Mouse (Mus musculus): Measurements from ENCODE around the gene Abca9. TPM values are rescaled to one million over a fixed set of nuclear protein-coding genes. Genes with fewer than 3 reads are reported as not detected.

Abca9 gene
- 3.1 and 3.5 TPM in 2 replicates for polyA plus RNA-seq (2015; fragmentation: Nextera tagmentation; extraction: Ambion mirVana)

DNA sequence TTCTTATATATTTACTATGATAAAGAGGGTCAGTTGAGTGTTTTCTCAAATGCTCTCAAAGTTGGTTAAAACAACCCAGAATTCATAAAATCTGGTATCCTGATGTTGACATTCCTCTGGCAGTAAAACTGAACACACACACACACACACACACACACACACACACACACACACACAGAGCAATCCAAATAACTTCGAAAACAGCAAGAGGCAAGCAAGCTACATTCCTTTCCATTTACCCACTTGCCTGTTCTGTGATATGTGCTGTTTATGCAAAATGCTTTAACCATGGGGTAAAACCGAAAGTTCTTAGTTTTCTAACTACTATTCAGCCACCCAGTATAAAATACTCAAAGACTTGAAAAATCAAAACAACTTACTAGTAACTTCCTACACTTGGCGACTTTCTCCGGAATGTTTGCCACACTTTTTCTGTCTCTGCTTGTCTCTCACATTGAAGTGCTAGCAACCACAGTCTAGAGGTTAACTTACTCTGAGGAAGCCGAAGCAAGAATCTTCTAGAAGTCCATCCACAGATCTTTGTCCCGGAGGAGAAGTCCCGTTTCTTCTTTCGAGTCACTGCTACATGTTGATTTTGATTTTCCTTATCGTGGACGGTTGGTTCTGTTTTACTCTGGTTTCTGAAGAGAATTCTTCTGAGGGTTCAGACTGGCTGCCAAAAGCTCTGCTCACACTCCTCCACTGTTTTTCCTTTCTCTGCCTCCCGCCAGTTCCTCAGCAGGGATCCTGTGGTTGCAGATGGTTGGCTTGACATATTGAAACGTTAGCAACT is at the start of gene Abca9:
Gene Abca9 (minus strand): TSS at position 738 of the 793 bp plus-strand sequence.
- H3K4me1 ChIP-seq (replicated peaks): no peaks in the 10 kb centered on the region
- H3K4me3 ChIP-seq: no peak within 1 kb of the TSS
- no peaks in the 10 kb centered on the region for H3K36me3 ChIP-seq
- no peaks in the 10 kb centered on the region for H3K9me3 ChIP-seq
- H3K4me2 ChIP-seq: no peak within 1 kb of the TSS
- no peaks in the 10 kb centered on the region for H3K27me3 ChIP-seq
- ATAC-seq (ENCODE audit: low FRiP score): no peak
- 53% methylated on average over 12 of the region's 12 CpGs for WGBS
- no peak within 1 kb of the TSS for H3K27ac ChIP-seq
- H3K9ac ChIP-seq: no peak within 1 kb of the TSS

- no peak overlapping the region for H3K4me3 ChIP-seq
These were observed 49.1 kb upstream of the Abca9 start for GRCm38 (mm10) chr11:110217118-110217517.

GRCm38 (mm10) chr11:110203930-110204329 is 35.9 kb upstream of the Abca9 start:
- Histone ChIP-seq H3K9ac (no peak overlapping the region), H3K27me3 (no peaks in the 10 kb centered on the region), H3K4me3 (no peak overlapping the region), H3K4me2 (no peak overlapping the region), H3K4me1 (replicated peaks) (no peaks in the 10 kb centered on the region), H3K27ac (no peak overlapping the region), H3K9me3 (no peaks in the 10 kb centered on the region), H3K36me3 (no peaks in the 10 kb centered on the region)
- no peak for ATAC-seq (ENCODE audit: low FRiP score)
- 89% methylated on average over 5 of the region's 5 CpGs for WGBS

More at GRCm38 (mm10) chr11:110217118-110217517, 49.1 kb upstream of the Abca9 start:
- no peak overlapping the region for H3K9ac ChIP-seq
- H3K27me3 ChIP-seq: no peaks in the 10 kb centered on the region
- H3K4me1 ChIP-seq (replicated peaks): no peaks in the 10 kb centered on the region
- H3K36me3 ChIP-seq: no peaks in the 10 kb centered on the region
- no peaks in the 10 kb centered on the region for H3K9me3 ChIP-seq
- no peak overlapping the region for H3K4me2 ChIP-seq
- no peak for ATAC-seq (ENCODE audit: low FRiP score)
- no peak overlapping the region for H3K27ac ChIP-seq

- H3K9ac ChIP-seq: no peak overlapping the region
- no peaks in the 10 kb centered on the region for H3K27me3 ChIP-seq
- WGBS: 91% methylated on average over 3 of the region's 3 CpGs
- H3K27ac ChIP-seq: no peak overlapping the region
- H3K4me3 ChIP-seq: no peak overlapping the region
- ATAC-seq (ENCODE audit: low FRiP score): no peak
- H3K36me3 ChIP-seq: no peaks in the 10 kb centered on the region
- no peaks in the 10 kb centered on the region for H3K4me1 ChIP-seq (replicated peaks)
- H3K4me2 ChIP-seq: no peak overlapping the region
- H3K9me3 ChIP-seq: no peaks in the 10 kb centered on the region
These were observed 30.9 kb upstream of the Abca9 start for GRCm38 (mm10) chr11:110198882-110199281.

DNA sequence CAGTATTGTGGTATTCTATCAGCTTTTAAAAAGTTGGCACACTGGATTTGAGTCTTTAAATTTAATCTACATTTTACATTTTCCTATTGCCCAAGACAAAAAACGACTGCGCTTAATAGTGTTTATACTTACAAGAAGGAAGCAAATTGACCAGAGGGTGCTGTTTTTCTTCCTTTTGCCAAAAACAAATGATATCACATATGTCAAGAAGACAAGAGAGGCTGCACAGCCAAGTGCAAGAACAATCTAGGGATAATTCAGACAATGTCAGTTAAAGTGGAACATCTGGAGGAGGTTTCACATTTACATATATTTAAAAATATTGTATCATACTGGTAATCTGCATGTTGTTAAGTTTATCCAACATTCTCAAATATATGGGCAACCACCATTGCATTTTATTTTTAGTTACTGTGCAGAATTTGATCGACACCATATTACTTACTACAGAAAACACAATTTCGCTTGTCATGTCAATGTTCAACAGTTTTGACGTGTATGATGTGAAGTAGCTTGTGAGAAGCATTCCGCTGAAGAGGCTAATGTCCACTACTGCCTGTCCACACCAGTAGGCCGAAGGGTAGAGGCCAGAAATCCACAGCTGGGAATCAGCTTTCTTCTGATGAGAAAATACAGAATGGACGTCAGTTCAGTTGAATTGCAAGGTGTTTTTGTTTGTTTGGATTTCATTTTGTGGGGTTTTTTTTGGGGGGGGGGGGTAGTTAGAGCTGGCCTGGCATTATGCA is 28.7 kb upstream of the Abca9 start:
- H3K9me3 ChIP-seq: no peaks in the 10 kb centered on the region
- no peak overlapping the region for H3K4me3 ChIP-seq
- 92% methylated on average over 8 of the region's 8 CpGs for WGBS
- no peaks in the 10 kb centered on the region for H3K4me1 ChIP-seq (replicated peaks)
- no peak for ATAC-seq (ENCODE audit: low FRiP score)
- H3K36me3 ChIP-seq: no peaks in the 10 kb centered on the region
- H3K9ac ChIP-seq: no peak overlapping the region
- no peak overlapping the region for H3K27ac ChIP-seq
- H3K4me2 ChIP-seq: no peak overlapping the region
- no peaks in the 10 kb centered on the region for H3K27me3 ChIP-seq

DNA sequence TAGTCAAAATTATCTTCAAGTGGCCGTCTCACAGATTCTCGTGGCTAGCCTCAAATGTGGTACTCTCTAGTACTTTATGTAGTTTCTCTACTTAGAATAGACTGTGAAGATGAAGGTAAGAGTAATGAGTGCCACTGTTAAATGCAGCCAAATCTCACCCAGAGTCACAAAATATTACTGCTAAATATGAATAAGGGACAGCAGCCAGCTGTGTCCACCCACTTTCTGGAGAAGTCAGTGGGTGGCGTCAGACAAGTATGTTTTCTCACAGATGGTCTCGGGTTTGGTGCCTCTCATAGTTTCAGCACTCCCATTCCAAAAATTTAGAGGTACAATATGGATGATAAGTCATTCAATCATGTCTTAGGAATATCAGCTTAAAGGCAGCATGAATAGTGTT is 27.3 kb upstream of the Abca9 start:
- Histone ChIP-seq H3K36me3 (no peaks in the 10 kb centered on the region), H3K9me3 (no peaks in the 10 kb centered on the region), H3K4me1 (replicated peaks) (no peaks in the 10 kb centered on the region), H3K4me3 (no peak overlapping the region), H3K27me3 (no peaks in the 10 kb centered on the region), H3K27ac (no peak overlapping the region), H3K4me2 (no peak overlapping the region), H3K9ac (no peak overlapping the region)
- WGBS: 89% methylated on average over 4 of the region's 4 CpGs
- no peak for ATAC-seq (ENCODE audit: low FRiP score)

DNA sequence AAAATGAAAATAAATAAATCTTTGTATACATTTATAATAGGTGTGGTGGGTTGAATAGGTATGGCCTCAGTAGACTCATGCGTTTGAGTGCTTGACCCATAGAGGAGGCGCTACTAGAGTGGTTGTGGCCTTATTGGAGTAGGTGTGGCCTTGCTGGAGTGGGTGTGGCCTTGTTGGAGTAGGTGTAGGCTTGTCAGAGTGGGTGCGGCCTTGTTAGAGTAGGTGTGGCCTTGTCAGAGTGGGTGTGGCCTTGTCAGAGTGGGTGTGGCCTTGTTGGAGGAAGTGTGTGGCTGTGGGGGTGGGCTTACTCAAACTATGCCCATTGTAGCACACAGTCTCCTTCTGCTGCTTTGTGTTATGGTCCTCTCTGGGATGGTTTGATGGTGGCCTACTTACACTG is 3.2 kb upstream of the Abca9 start:
- no peak for ATAC-seq (ENCODE audit: low FRiP score)
- Histone ChIP-seq H3K9ac (no peak overlapping the region), H3K36me3 (no peaks in the 10 kb centered on the region), H3K4me3 (no peak overlapping the region), H3K27me3 (no peaks in the 10 kb centered on the region), H3K4me1 (replicated peaks) (no peaks in the 10 kb centered on the region), H3K9me3 (no peaks in the 10 kb centered on the region), H3K4me2 (no peak overlapping the region), H3K27ac (no peak overlapping the region)
- 96% methylated on average over 3 of the region's 3 CpGs for WGBS

- Histone ChIP-seq H3K9me3 (no peaks in the 10 kb centered on the region), H3K4me2 (no peak overlapping the region), H3K9ac (no peak overlapping the region), H3K27ac (no peak overlapping the region), H3K4me3 (no peak overlapping the region), H3K27me3 (no peaks in the 10 kb centered on the region), H3K36me3 (no peaks in the 10 kb centered on the region), H3K4me1 (replicated peaks) (no peaks in the 10 kb centered on the region)
- 49% methylated on average over 3 of the region's 3 CpGs for WGBS
- no peak for ATAC-seq (ENCODE audit: low FRiP score)
These were observed 2.2 kb downstream of the Abca9 start for GRCm38 (mm10) chr11:110165822-110166221.

GRCm38 (mm10) chr11:110165409-110165808 is 2.6 kb downstream of the Abca9 start:
- H3K27ac ChIP-seq: no peak overlapping the region
- no peak for ATAC-seq (ENCODE audit: low FRiP score)
- no peak overlapping the region for H3K9ac ChIP-seq
- H3K4me3 ChIP-seq: no peak overlapping the region
- H3K27me3 ChIP-seq: no peaks in the 10 kb centered on the region
- no peaks in the 10 kb centered on the region for H3K9me3 ChIP-seq
- H3K4me1 ChIP-seq (replicated peaks): no peaks in the 10 kb centered on the region
- H3K4me2 ChIP-seq: no peak overlapping the region
- no peaks in the 10 kb centered on the region for H3K36me3 ChIP-seq

- Histone ChIP-seq H3K4me1 (replicated peaks) (no peaks in the 10 kb centered on the region), H3K27ac (no peak overlapping the region), H3K9me3 (no peaks in the 10 kb centered on the region), H3K27me3 (no peaks in the 10 kb centered on the region), H3K4me2 (no peak overlapping the region), H3K36me3 (no peaks in the 10 kb centered on the region), H3K9ac (no peak overlapping the region), H3K4me3 (no peak overlapping the region)
- no peak for ATAC-seq (ENCODE audit: low FRiP score)
- 83% methylated on average over 6 of the region's 6 CpGs for WGBS
These were observed 10.9 kb downstream of the Abca9 start for GRCm38 (mm10) chr11:110157059-110157458.

DNA sequence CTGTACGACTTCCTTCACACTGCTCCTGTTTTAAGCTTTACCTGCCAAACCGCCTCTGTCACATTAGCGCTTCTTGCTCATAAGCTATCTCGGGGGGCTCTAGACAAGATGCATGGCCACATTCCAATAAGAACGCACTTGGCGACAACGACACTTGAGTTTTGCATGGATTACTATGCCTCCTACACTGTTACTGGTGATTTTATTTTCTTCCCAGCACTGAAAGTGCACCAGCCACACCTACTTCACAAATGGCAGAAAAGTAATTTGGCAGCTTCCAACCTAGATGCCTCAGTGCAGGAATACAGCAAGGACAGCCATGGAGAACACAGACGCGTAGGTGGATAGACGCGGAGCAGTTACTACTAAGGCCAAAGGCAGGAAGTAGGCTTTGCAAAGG is 12.0 kb downstream of the Abca9 start:
- no peak overlapping the region for H3K27ac ChIP-seq
- no peak for ATAC-seq (ENCODE audit: low FRiP score)
- H3K36me3 ChIP-seq: no peaks in the 10 kb centered on the region
- H3K27me3 ChIP-seq: no peaks in the 10 kb centered on the region
- H3K4me1 ChIP-seq (replicated peaks): no peaks in the 10 kb centered on the region
- no peak overlapping the region for H3K4me3 ChIP-seq
- 95% methylated on average over 11 of the region's 11 CpGs for WGBS
- no peaks in the 10 kb centered on the region for H3K9me3 ChIP-seq
- no peak overlapping the region for H3K9ac ChIP-seq
- H3K4me2 ChIP-seq: no peak overlapping the region

GRCm38 (mm10) chr11:110147640-110148039 is 20.4 kb downstream of the Abca9 start:
- 94% methylated on average over 5 of the region's 5 CpGs for WGBS
- Histone ChIP-seq H3K27me3 (no peaks in the 10 kb centered on the region), H3K36me3 (no peaks in the 10 kb centered on the region), H3K27ac (no peak overlapping the region), H3K4me1 (replicated peaks) (no peaks in the 10 kb centered on the region), H3K9ac (no peak overlapping the region), H3K4me2 (no peak overlapping the region), H3K9me3 (no peaks in the 10 kb centered on the region), H3K4me3 (no peak overlapping the region)
- ATAC-seq (ENCODE audit: low FRiP score): no peak

DNA sequence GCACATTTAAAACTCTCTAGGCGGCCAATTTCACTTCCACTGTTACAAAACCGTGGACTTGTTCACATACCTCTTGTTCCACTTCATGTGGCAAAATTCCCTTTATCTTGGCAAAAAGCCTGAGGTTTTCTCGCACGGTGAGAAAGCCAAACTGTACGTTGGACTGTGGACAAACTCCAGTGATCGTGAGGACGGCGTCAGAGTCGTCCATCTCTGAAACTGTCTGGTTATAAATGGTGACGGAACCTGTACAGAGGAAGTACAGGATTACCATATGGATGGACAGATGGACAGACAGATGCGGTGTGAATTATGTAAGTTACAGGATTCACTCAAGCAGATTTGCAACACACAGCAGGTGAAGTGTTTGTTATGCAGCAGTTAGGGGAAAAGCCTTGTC is 22.6 kb downstream of the Abca9 start:
- no peaks in the 10 kb centered on the region for H3K9me3 ChIP-seq
- no peak overlapping the region for H3K9ac ChIP-seq
- no peak overlapping the region for H3K27ac ChIP-seq
- H3K27me3 ChIP-seq: no peaks in the 10 kb centered on the region
- H3K4me1 ChIP-seq (replicated peaks): no peaks in the 10 kb centered on the region
- WGBS: 88% methylated on average over 11 of the region's 11 CpGs
- no peaks in the 10 kb centered on the region for H3K36me3 ChIP-seq
- H3K4me3 ChIP-seq: no peak overlapping the region
- no peak overlapping the region for H3K4me2 ChIP-seq
- no peak for ATAC-seq (ENCODE audit: low FRiP score)

Measured in hindbrain, embryonic 13.5 days (tissue).